In the genomic region with DNA sequence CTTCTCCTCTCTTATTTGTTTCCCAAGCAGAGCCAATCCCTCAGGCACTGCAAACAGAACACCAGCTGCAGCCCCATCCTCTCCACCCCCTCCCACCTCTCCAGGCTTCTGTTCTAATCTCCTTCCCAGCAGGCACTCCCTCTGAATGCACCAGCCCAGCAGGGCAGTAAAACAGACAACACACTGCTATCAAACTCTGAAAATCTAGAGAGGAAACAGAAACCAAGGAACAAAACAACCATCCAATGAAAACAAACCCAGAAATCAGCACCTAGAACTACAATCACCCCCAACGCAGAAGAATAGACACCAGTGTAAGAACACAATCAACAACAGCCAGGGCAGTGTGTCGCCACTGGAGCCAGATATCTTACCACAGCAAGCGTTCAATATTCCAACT, we compare ENCODE assay signal across 21 mouse cellular contexts. TPM values are rescaled to one million over a fixed set of nuclear protein-coding genes. Genes with fewer than 3 reads are reported as not detected.
DNase-seq lines count a peak whose midpoint lies in the region; ATAC-seq and TF ChIP-seq lines count a peak whose summit lies in the region.
"Had no signal": no experiment of that assay in that cellular context is flagged by ENCODE, and none has a peak within 500 bp of the region (broad histone marks: within the 10 kb centered on the region; RNA-seq: fewer than 3 reads in every experiment).

No protein-coding gene starts in this region.

- TF ChIP-seq EP300 in ES-Bruce4 (IDR thresholded peaks at IDR 0.05; ENCODE audit: insufficient read depth, low read depth, low read length), result peak; percentile 91

- H3K4me1 ChIP-seq in hindbrain, embryonic 11.5 days (replicated peaks; ENCODE audit: control insufficient read depth, insufficient read depth, low read length), result no peaks in the 10 kb centered on the region
- H3K4me1 ChIP-seq in hindbrain, embryonic 12.5 days, result no peaks in the 10 kb centered on the region
- H3K4me1 ChIP-seq in ES-Bruce4 (ENCODE audit: control insufficient read depth, insufficient read depth, low read length), result no peaks in the 10 kb centered on the region
- H3K4me1 ChIP-seq in liver, embryonic 11.5 days (replicated peaks; ENCODE audit: control insufficient read depth, insufficient read depth, low read length), result no peaks in the 10 kb centered on the region
- H3K4me1 ChIP-seq in thymus, adult 2 months (replicated peaks; ENCODE audit: control insufficient read depth, insufficient read depth, low read length), result no peaks in the 10 kb centered on the region
- H3K4me1 ChIP-seq: limb, embryonic 10.5 days had no signal

- no peak for TF ChIP-seq POLR2A in ES-Bruce4 (IDR thresholded peaks at IDR 0.05; ENCODE audit: insufficient read depth, low read length)
- no peak for TF ChIP-seq POLR2A in thymus, adult 2 months (IDR thresholded peaks at IDR 0.05; ENCODE audit: control insufficient read depth, extremely low read depth, insufficient read depth, low read length, poor library complexity)

- H3K27me3 ChIP-seq in hindbrain, embryonic 11.5 days (ENCODE audit: control insufficient read depth, insufficient read depth, low read length), result no peaks in the 10 kb centered on the region
- no peaks in the 10 kb centered on the region for H3K27me3 ChIP-seq in hindbrain, embryonic 12.5 days
- no peaks in the 10 kb centered on the region for H3K27me3 ChIP-seq in ES-Bruce4 (ENCODE audit: control insufficient read depth, insufficient read depth, low read length, poor library complexity, severe bottlenecking)
- no peaks in the 10 kb centered on the region for H3K27me3 ChIP-seq in liver, embryonic 11.5 days (replicated peaks; ENCODE audit: control insufficient read depth, insufficient read depth, low read length)
- H3K27me3 ChIP-seq in thymus, adult 2 months (ENCODE audit: control insufficient read depth, insufficient read depth, low read length), result no peaks in the 10 kb centered on the region

- H3K9ac ChIP-seq in hindbrain, embryonic 11.5 days (ENCODE audit: low read depth, low read length), result no peak overlapping the region
- no peak overlapping the region for H3K9ac ChIP-seq in hindbrain, embryonic 12.5 days
- no peak overlapping the region for H3K9ac ChIP-seq in ES-Bruce4 (ENCODE audit: low read depth, poor library complexity, severe bottlenecking)
- H3K9ac ChIP-seq in liver, embryonic 11.5 days (ENCODE audit: low read depth, low read length), result no peak overlapping the region

- no peak overlapping the region for H3K27ac ChIP-seq in hindbrain, embryonic 11.5 days (ENCODE audit: low read depth, low read length)
- no peak overlapping the region for H3K27ac ChIP-seq in hindbrain, embryonic 12.5 days
- H3K27ac ChIP-seq in ES-Bruce4 (ENCODE audit: insufficient read depth, low read length), result peak overlapping the region; percentile 67
- H3K27ac ChIP-seq in liver, embryonic 11.5 days (ENCODE audit: low read depth, low read length), result no peak overlapping the region
- no peak overlapping the region for H3K27ac ChIP-seq in thymus, adult 2 months (ENCODE audit: control insufficient read depth, insufficient read depth, low read length)
- H3K27ac ChIP-seq: hindbrain, postnatal 0 days; limb, embryonic 10.5 days; macrophage had no signal

- no peak overlapping the region for H3K4me3 ChIP-seq in hindbrain, embryonic 11.5 days (ENCODE audit: low read depth, low read length)
- no peak overlapping the region for H3K4me3 ChIP-seq in hindbrain, embryonic 12.5 days
- no peak overlapping the region for H3K4me3 ChIP-seq in ES-Bruce4 (ENCODE audit: low read depth, low read length)
- H3K4me3 ChIP-seq in liver, embryonic 11.5 days (ENCODE audit: low read depth, low read length), result no peak overlapping the region
- no peak overlapping the region for H3K4me3 ChIP-seq in thymus, adult 2 months (ENCODE audit: control insufficient read depth, insufficient read depth, low read length)
- H3K4me3 ChIP-seq: limb, embryonic 10.5 days; myocyte had no signal

- DNase-seq in hindbrain, embryonic 11.5 days (ENCODE audit: low spot score), result peak; percentile 2
- DNase-seq in MN1 (ENCODE audit: low spot score), result peak; percentile 10
- DNase-seq in liver, embryonic 11.5 days (ENCODE audit: low spot score), result no peak
- no peak for DNase-seq in spleen, postnatal 4 days (ENCODE audit: low spot score in 2 of 2)
- DNase-seq in thymus, adult 2 months, result no peak
- no peak for DNase-seq in lung, postnatal 4 days
- DNase-seq: B cell, adult 2 months; cerebellum, adult 2 months; gastrocnemius, postnatal 10 days; kidney, adult 18-20 months; kidney, postnatal 4 days; layer of hippocampus, postnatal 36 days; lung, adult 18-20 months had no signal

- TF ChIP-seq CTCF in ES-Bruce4 (IDR thresholded peaks at IDR 0.05; ENCODE audit: low read depth, low read length), result no peak
- TF ChIP-seq CTCF in thymus, adult 2 months (IDR thresholded peaks at IDR 0.05; ENCODE audit: borderline replicate concordance, control insufficient read depth, extremely low read depth, insufficient read depth, low read length, poor library complexity), result no peak

- WGBS in hindbrain, embryonic 11.5 days, result 38% methylated on average over 3 of the region's 3 CpGs
- WGBS in hindbrain, embryonic 12.5 days, result 35% methylated on average over 3 of the region's 3 CpGs
- WGBS in liver, embryonic 11.5 days, result 29% methylated on average over 3 of the region's 3 CpGs
- 80% methylated on average over 3 of the region's 3 CpGs for WGBS in thymus, adult 2 months

- H3K4me2 ChIP-seq in hindbrain, embryonic 11.5 days (replicated peaks; ENCODE audit: low read depth, low read length), result no peak overlapping the region
- no peak overlapping the region for H3K4me2 ChIP-seq in hindbrain, embryonic 12.5 days (replicated peaks)
- H3K4me2 ChIP-seq in liver, embryonic 11.5 days, result no peak overlapping the region

- no peaks in the 10 kb centered on the region for H3K36me3 ChIP-seq in hindbrain, embryonic 11.5 days (ENCODE audit: control insufficient read depth, insufficient read depth, low read length)
- H3K36me3 ChIP-seq in hindbrain, embryonic 12.5 days, result no peaks in the 10 kb centered on the region
- no peaks in the 10 kb centered on the region for H3K36me3 ChIP-seq in ES-Bruce4 (ENCODE audit: control insufficient read depth, insufficient read depth, low read length, poor library complexity, severe bottlenecking)
- H3K36me3 ChIP-seq in liver, embryonic 11.5 days (ENCODE audit: control insufficient read depth, insufficient read depth, low read length), result no peaks in the 10 kb centered on the region
- no peaks in the 10 kb centered on the region for H3K36me3 ChIP-seq in thymus, adult 2 months (ENCODE audit: control insufficient read depth, insufficient read depth, low read length)
- H3K36me3 ChIP-seq: G1E; limb, embryonic 10.5 days had no signal

- H3K9me3 ChIP-seq in hindbrain, embryonic 11.5 days (ENCODE audit: control insufficient read depth, low read length), result no peaks in the 10 kb centered on the region
- H3K9me3 ChIP-seq in hindbrain, embryonic 12.5 days (replicated peaks), result no peaks in the 10 kb centered on the region
- peaks cover 5% of the 10 kb centered on the region; the same call in 1 of the 2 replicates for H3K9me3 ChIP-seq in ES-Bruce4 (replicated peaks; ENCODE audit: control insufficient read depth, insufficient read depth, low read length, poor library complexity, severe bottlenecking)
- H3K9me3 ChIP-seq in liver, embryonic 11.5 days (ENCODE audit: control insufficient read depth, low read length), result no peaks in the 10 kb centered on the region
- H3K9me3 ChIP-seq: G1E; limb, embryonic 10.5 days had no signal

- no peak for ATAC-seq in hindbrain, embryonic 11.5 days (ENCODE audit: low FRiP score)
- ATAC-seq in hindbrain, embryonic 12.5 days (ENCODE audit: low FRiP score), result no peak
- ATAC-seq in liver, embryonic 11.5 days (replicated peaks; ENCODE audit: low FRiP score), result peak; percentile 47; the same call in 1 of the 2 replicates
- ATAC-seq: forebrain, embryonic 16.5 days; hindbrain, postnatal 0 days had no signal

RNA-seq across cellular contexts. Expression of a gene that starts 8.0 kb away (rescaled TPM):
- 22.3 and 23.6 TPM in 2 replicates for polyA plus RNA-seq in hindbrain, embryonic 11.5 days (2014; fragmentation: Nextera tagmentation; extraction: Ambion mirVana)
- 22.8 and 23.0 TPM in 2 replicates for polyA plus RNA-seq in hindbrain, embryonic 12.5 days (2016; fragmentation: Nextera tagmentation; extraction: Ambion mirVana)
- 36.2 and 43.9 TPM in 2 replicates for polyA plus RNA-seq in ES-Bruce4 (2011; ENCODE audit: insufficient read depth, insufficient read length, low read depth, missing spikeins)
- polyA plus RNA-seq in liver, embryonic 11.5 days (2014; fragmentation: Nextera tagmentation; extraction: Ambion mirVana), result 15.3 and 15.8 TPM in 2 replicates
- 8.1 TPM in 2 replicates for polyA plus RNA-seq in thymus, adult 2 months (2012; rRNA removed)

Comparison
In these comparisons a context has a peak if more than half of its experiments do, and no peak if none do; other contexts are left out.
1. DNase-seq: peak in hindbrain, embryonic 11.5 days (single experiment) and MN1 (single experiment); none in liver, embryonic 11.5 days (single experiment), spleen, postnatal 4 days (0 of 2), thymus, adult 2 months (single experiment) and lung, postnatal 4 days (0 of 2).